Mouse (Mus musculus) cortical plate, adult 2 months (tissue): ENCODE measurements around the gene Defb11. TPM values are rescaled to one million over a fixed set of nuclear protein-coding genes. Genes with fewer than 3 reads are reported as not detected.
A peak's percentile ranks its signal among the peaks of the same experiment; 100 is the strongest.
"Not testable (repeated sequence)": the region's sequence is repeated elsewhere in the genome, so short reads cannot be mapped to it uniquely, and the experiment has no call there.

Experiments
- H3K27ac ChIP-seq: fragments of 200-500 bp; 2 replicates; pipeline ENCODE4 v1.5.1; 2012; ENCODE audit warnings: low read length, control low read depth, inconsistent platforms; ENCODE audit not compliant: insufficient read depth
- H3K4me1 ChIP-seq: fragments of 200-500 bp; 2 replicates; pipeline ENCODE4 v1.6.1; 2011; ENCODE audit warnings: low read length; ENCODE audit not compliant: control insufficient read depth, insufficient read depth
- H3K4me3 ChIP-seq: fragments of 200-500 bp; 2 replicates; pipeline ENCODE4 v1.5.1; 2011; ENCODE audit warnings: mild to moderate bottlenecking, low read length, control low read depth; ENCODE audit not compliant: insufficient read depth
- CTCF ChIP-seq: fragments of 200-500 bp; IDR thresholded peaks from 2 replicates; pipeline ENCODE4 v1.5.1; 2011; ENCODE audit warnings: mild to moderate bottlenecking, control low read depth, low read length; ENCODE audit not compliant: insufficient read depth; ENCODE audit errors: extremely low read depth
- POLR2A ChIP-seq: fragments of 200-500 bp; IDR thresholded peaks from 2 replicates; pipeline ENCODE4 v1.6.1; 2011; ENCODE audit warnings: mild to moderate bottlenecking, low read length, control low read depth; ENCODE audit not compliant: insufficient read depth; ENCODE audit errors: extremely low read depth
- polyA plus RNA-seq: library from polyadenylated mRNA; depleted of rRNA; stranded (reverse); fragments of >200 nt; gene quantifications from 2 replicates; pipeline ENCODE4 v1.2.3, GENCODE M21; 2012; rRNA removed

Defb11 gene
- polyA plus RNA-seq = not detected in 2 replicates

DNA sequence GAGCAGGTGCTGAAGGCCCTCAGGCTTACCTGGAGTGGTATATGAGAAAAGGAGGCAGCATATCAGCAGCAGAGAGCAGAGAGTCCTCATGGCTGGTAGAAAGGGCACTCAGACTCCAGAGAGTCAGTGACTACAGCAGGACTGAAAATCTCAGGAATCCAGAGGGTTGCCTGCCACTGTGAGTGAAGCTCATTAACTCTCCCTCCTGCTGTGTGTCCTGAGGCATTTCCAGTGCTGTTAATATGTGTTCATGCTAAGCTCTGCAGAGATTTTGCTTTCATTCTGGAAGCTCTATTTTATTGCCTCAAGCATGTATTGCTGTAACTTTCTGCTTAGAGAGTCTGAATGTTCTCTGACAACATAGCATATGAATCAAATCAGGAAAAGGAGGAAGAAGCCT lies at the start of gene Defb11:
Gene Defb11, minus strand, starts transcription at position 123 of the 400 bp plus-strand sequence.
- H3K27ac ChIP-seq, H3K4me1 ChIP-seq, H3K4me3 ChIP-seq: not testable (repeated sequence)

DNA sequence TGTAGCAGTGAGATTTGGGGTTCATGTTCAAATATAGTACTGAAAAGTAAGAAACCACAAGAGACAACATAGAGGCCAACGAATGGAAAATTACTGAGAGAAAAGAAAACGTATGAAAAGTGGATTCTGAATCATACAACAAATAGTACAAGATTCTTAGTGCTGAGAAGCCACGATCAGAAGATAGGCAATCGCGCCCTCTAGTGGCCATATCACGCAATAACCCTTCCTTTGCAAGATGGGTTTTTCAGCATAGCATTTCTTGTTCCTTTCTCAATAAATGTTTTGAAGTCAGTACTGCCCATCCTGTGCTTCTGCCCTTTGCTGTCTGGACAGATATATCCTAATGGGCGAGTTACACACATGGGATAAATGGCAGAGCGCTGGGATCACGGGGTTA lies 49.1 kb upstream of the Defb11 start:
- TF ChIP-seq CTCF (peak; percentile 60), POLR2A (no peak)
- H3K27ac ChIP-seq = no peak overlapping the region
- no peaks in the 10 kb centered on the region for H3K4me1 ChIP-seq
- no peak overlapping the region for H3K4me3 ChIP-seq

DNA sequence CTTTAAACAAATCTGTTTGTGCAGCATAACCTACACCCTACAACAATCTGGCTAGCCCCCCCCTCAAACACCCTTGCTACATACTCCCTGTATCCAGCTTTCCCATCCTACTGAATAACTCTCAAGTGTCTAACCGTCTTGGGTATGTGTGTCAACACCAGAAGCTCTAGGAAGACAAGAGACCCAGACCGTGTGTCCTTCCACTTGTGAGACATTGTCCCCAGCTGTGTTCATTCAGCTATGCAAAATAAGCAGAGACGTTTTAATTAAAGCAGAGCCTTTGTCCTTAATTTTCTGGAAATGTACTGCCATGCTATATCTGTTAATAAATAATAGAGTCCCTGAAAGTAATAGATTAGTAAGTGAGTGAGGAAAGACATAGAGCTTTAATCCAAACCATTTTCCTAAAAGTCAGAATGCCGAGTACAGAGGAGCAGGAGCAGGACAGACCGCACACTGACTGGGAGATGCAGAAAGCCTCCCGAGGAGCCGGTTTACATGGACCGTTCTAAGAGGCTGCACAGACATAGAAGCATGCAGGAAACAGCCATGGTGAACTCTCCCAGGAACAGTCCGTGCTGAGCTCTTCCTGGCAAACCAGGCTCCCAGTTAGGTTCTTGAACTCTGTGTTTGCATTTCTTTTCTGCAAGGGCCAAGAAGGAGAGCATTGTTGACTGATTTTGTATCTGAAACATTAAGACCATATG lies 41.3 kb upstream of the Defb11 start:
- no peak for TF ChIP-seq CTCF
- no peak for TF ChIP-seq POLR2A
- Histone ChIP-seq H3K4me3 (no peak overlapping the region), H3K27ac (no peak overlapping the region), H3K4me1 (no peaks in the 10 kb centered on the region)

DNA sequence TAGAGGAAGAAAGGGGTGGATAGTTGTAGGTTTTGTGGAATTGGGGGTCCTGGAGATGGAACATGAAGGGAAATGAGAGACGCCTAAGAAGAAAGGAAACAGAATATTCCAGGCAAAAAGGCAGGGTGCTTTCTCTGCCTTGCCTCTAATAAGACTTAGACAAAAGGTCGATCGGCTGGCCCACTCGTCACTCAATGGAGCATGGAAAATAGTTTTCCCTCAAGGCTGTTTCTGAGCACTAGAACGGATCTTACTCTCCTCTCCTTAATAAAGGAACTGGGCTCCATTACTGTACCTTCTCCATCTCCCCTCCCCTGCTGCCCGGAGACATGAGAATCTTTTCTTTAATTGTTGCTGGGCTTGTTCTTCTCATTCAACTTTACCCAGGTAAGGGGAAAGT lies 40.2 kb upstream of the Defb11 start, which contains the start of gene Defb13:
Gene Defb13, plus strand, starts transcription at position 301 of the 400 bp plus-strand sequence.
- Histone ChIP-seq H3K4me3 (no peak within 1 kb of the TSS), H3K4me1 (no peaks in the 10 kb centered on the region), H3K27ac (no peak within 1 kb of the TSS)
- TF ChIP-seq CTCF (no peak), POLR2A (no peak)

DNA sequence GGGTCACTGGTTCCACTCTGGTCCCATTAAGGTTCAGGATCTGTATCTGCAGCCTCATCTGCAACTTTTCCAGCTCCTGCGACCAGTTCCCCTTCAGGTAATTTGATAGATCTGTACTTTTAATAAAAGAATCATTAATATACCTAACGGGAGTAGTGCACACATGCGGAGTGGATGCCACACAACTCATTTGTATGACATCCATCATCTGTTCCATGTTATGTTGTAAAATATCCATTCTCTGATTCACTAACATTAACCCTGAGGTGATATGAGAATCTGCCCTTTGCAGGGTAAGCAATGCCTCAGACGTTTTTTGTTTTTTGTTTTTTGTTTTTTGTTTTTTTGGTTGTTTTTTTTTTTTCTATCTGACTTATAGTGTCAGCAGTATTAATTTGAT lies 31.8 kb upstream of the Defb11 start, which contains the start of gene Defb35:
Gene Defb35, plus strand, starts transcription at position 301 of the 400 bp plus-strand sequence.
- not testable (repeated sequence) for H3K27ac ChIP-seq, H3K4me1 ChIP-seq, H3K4me3 ChIP-seq

DNA sequence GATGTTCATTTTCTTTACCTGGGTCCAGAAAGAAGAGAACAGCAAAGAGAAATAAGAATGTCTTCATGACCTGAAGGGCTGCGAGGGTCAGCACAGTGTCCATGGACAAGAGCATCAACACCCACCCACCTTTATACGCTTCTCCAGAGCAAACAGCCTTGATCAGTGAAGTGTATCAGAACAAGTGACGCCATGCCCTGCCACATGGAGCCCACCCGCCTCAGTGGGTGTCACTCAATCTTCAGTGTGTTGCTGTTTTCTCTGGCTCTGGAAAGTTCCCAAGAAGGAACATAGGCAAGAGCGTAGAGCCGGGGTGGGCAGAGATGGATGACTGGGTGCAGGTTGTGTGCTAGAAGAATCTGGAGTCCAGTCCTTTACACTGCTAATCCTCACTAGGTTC lies 26.4 kb upstream of the Defb11 start, which contains the start of gene Defb15:
Gene Defb15, minus strand, starts transcription at position 101 of the 400 bp plus-strand sequence.
- no peak within 1 kb of the TSS for H3K27ac ChIP-seq
- no peak within 1 kb of the TSS for H3K4me3 ChIP-seq
- H3K4me1 ChIP-seq = no peaks in the 10 kb centered on the region
- no peak for TF ChIP-seq CTCF
- no peak for TF ChIP-seq POLR2A

DNA sequence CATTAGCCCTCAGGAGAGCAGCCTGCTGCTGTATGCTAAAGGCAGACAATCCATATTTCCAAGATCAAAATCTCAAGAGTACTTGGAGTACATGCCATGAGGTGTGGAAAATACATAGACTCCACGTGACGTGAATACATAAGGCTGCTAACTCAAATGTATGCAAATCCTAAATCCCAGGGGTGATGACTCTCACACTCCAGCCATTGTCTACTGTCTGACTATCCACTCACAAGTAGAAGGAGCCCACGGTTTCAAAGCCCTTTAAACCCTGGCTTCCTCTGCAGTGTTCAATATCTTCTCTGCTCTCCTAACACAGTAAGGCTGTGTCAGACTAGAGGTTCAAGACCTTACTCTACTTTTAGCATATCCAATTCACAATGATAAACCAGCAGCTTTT lies 24.5 kb upstream of the Defb11 start:
- not testable (repeated sequence) for H3K27ac ChIP-seq, H3K4me3 ChIP-seq, H3K4me1 ChIP-seq

DNA sequence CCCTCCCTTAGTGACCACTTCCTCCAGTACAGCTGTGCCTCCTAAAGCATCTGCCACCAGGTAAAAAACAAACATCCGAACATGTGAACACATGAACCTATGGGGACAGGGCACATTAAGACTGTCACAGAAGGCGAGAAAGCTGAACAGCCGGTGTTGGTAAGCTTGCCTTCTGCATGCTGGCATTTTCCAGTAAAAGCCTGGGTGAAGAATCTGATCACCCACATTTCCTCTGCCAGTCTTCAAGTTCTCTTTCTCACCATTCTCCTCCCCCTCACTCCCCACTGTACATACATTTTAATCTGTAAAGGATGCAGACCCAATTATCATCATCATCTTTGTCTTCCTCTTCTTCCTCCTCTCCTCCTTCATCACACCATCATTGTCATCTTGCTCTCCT lies 9.4 kb upstream of the Defb11 start:
- H3K27ac ChIP-seq = no peak overlapping the region
- no peak for TF ChIP-seq CTCF
- TF ChIP-seq POLR2A = no peak
- H3K4me3 ChIP-seq = no peak overlapping the region
- no peaks in the 10 kb centered on the region for H3K4me1 ChIP-seq

DNA sequence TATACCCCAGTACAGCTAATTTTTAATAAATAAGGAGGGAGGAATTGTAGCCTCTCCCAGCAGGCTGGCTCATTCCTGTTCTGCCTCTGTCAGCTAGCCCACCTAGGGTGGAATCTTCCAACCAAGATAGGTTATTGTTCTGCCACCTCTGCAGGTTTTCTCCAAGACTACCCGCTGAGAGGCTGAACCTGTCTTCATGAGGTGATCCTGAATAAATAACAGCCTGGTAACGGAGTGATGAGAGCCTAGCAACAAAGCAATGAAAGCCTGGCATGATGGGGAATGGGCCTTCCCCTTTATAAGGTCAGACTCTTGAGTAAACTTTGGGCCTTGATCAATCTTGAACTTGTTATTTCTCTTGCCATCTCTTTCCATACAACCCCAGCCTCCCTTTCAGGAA lies 6.3 kb upstream of the Defb11 start:
- TF ChIP-seq CTCF (no peak), POLR2A (no peak)
- no peaks in the 10 kb centered on the region for H3K4me1 ChIP-seq
- no peak overlapping the region for H3K4me3 ChIP-seq
- H3K27ac ChIP-seq = no peak overlapping the region

DNA sequence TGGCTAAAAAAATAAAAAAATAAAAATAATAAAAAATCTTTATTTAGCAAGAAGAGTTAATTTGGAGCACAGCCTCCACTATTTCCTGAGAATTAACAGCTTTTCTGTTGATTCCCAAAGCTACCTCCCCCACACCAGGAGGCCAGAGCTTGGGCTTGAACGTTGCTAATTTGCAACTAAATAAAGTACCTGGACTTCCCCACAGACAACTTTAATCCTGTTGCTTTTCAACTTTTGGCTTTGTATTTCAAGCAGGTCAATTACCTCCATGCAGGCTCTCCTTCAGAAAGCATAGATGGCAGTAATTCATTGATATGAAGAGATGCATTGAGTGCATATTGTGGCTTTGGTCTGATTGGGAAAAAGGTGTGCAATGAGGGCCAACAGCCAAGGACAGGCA lies 5.7 kb upstream of the Defb11 start:
- Histone ChIP-seq H3K27ac (no peak overlapping the region), H3K4me3 (no peak overlapping the region), H3K4me1 (no peaks in the 10 kb centered on the region)
- TF ChIP-seq POLR2A (no peak), CTCF (no peak)

DNA sequence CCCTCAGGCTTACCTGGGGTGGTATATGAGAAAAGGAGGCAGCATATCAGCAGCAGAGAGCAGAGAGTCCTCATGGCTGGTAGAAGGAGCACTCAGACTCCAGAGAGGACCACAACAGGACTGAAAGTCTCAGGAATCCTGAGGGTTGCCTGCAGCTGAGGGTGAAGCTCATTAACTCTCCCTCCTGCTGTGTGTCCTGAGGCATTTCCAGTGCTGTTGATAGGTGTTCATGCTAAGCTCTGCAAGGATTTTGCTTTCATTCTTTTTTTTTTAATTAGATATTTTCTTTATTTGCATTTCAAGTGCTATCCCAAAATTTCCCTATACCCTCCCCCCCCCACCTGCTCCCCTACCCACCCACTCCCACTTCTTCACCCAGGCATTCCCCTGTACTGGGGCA lies 20.9 kb downstream of the Defb11 start, which contains the start of gene Defb9:
Gene Defb9, minus strand, starts transcription at position 101 of the 400 bp plus-strand sequence.
- H3K4me1 ChIP-seq, H3K4me3 ChIP-seq, H3K27ac ChIP-seq: not testable (repeated sequence)

DNA sequence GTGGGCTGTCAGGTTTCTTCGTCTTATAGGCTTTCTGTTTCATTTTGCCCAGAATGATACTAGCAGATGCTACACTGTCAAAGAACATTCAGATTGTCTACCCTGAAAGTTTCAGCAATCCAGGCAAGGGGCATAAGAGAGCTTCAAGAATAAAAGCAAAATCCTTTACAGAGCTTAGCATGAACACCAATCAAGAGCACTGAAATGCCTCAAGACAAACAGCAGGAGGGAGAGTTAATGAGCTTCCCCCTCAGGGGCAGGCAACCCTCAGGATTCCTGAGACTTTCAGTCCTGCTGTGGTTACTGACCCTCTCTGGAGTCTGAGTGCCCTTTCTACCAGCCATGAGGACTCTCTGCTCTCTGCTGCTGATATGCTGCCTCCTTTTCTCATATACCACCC lies 47.6 kb downstream of the Defb11 start, which contains the start of gene Defb10:
Gene Defb10, plus strand, starts transcription at position 316 of the 400 bp plus-strand sequence.
- not testable (repeated sequence) for H3K4me3 ChIP-seq, H3K27ac ChIP-seq, H3K4me1 ChIP-seq
